Mouse (Mus musculus) gastrocnemius, postnatal 4 days (tissue): ENCODE data around the gene Dock1. TPM values are rescaled to one million over a fixed set of nuclear protein-coding genes. Genes with fewer than 3 reads are reported as not detected.

Experiments used
- DNase-seq, 2 experiments: peaks; one replicate each; pipeline ENCODE4 v3.0.0; 2021 to 2022; ENCODE audit warnings: low spot score in 2 of 2, mixed read lengths in 2 of 2
- total RNA-seq, 2 experiments: library from RNA; stranded (reverse); gene quantifications; 2 replicates each; pipeline ENCODE4 v1.2.3; 2021

Gene Dock1
- total RNA-seq, 2 experiments from 2014 or later, result 42.9 to 44.8 TPM

GRCm38 (mm10) chr7:135134619-135135018 is 464.2 kb downstream of the Dock1 start:
- no peak for DNase-seq

- DNase-seq, result no peak
Observed at GRCm38 (mm10) chr7:135139153-135139612, 468.7 kb downstream of the Dock1 start.

- DNase-seq, result no peak
Observed at GRCm38 (mm10) chr7:135144731-135145130, 474.3 kb downstream of the Dock1 start.

DNA sequence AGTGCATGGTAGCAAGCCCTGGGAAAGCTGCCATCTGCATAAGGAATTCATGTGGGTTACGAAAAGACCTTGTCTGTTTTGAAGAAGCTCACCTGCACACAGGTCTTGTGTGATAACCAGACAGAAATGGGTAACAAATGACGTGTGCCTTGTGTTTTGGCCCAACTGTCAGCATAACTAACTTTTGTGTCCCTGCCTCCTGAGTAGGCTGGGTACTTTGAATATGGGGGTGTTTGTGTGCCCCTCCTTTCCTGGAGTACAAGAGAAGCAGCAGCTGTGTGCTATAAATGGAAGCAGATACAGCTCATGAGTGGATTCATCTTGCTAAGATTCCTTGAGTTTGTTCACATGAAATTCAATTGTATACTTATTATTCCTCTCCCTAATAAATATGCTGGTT is 480.5 kb downstream of the Dock1 start:
- DNase-seq, result no peak

- no peak for DNase-seq
Observed at GRCm38 (mm10) chr7:135157571-135157970, 487.1 kb downstream of the Dock1 start.

GRCm38 (mm10) chr7:135158381-135158780 is 487.9 kb downstream of the Dock1 start:
- DNase-seq, result no peak

GRCm38 (mm10) chr7:135159606-135160005 is 489.2 kb downstream of the Dock1 start:
- DNase-seq, result no peak

GRCm38 (mm10) chr7:135165155-135165554 is 494.7 kb downstream of the Dock1 start:
- peak in 1 of 2 experiments; percentile 50 for DNase-seq

DNA sequence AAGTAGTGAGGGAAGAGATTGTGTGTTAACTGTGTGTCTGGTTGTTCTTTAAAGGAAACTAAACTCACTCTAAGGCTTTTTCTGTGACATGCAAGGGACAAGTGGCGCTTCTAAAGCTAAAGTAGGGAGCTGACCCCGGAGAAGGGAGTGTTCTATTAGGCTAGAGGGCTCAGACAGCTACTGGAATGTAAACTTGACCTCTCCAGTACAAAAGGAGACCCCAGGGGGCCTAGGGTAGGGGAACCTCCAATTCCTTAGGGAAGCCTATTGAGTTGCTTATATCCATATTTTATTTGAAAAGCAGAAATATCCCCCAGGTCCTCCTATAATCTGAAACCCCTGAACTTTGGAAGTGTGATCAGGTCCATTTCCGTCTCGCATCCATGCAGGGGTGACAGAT is 499.5 kb downstream of the Dock1 start:
- DNase-seq, result no peak

GRCm38 (mm10) chr7:135172219-135172618 is 501.8 kb downstream of the Dock1 start:
- no peak for DNase-seq

DNA sequence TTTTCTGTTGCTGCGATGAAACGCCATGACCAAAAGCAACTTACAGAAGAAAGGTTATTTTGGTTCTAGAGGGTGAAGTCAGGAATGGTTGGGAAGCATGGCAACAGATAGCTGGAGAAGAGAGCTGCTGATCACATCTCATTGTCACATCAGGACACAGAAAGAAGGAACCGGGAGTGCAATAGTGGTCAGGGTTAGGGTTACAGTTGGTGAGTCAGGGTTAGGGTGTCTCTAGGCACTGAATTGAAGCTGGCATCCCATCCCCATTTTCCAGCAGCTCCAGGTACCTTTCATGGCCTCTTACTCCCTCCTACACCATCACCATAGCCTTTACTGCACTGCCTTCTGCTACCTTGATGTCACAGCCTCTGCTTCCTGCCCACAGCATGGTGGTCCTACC is 523.7 kb downstream of the Dock1 start:
- no peak for DNase-seq

DNA sequence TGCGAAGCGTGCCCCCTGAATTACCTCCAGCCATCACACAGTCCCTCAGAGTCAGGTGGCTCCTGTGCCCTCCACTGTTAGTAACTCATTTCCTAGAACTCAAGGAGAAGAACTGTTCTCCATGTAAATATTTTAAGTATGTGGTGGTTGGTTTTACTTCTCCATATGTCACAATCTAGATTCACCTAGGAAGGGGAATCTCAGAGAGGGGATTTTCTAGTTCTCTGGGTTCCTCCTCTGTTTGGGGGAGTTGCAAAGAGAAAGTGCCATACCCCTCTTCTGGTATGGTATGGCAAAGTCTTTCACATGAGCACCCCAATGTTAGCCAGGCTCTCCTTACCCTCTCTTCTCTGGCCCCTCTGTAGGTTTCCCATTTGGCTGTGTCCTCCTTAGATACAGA is 525.2 kb downstream of the Dock1 start:
- DNase-seq, result no peak

DNA sequence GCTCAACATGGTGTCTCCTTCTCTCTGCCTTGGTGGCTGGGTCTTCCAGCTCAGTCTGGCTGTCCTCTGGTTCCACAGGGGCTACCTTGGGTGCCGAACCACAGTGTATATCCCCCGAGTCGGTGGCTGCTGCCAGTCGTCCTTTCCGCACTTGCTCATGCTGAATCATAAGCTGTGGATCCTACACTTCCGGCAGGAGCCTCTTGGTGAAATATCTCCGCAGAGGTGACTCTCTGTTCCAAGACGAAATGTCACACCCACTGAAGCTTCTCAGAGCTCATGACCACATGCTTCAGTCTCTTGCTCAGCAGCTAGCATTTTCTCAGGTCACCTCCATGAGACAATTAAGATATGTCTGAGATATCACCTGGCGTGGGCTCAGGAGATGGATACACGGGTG is 526.4 kb downstream of the Dock1 start:
- no peak for DNase-seq

- DNase-seq, result no peak
Observed at GRCm38 (mm10) chr7:135203920-135204319, 533.5 kb downstream of the Dock1 start.

- no peak for DNase-seq
Observed at GRCm38 (mm10) chr7:135205111-135205510, 534.7 kb downstream of the Dock1 start.

GRCm38 (mm10) chr7:135208947-135209567 is 538.6 kb downstream of the Dock1 start:
- no peak for DNase-seq

- DNase-seq, result no peak
Observed at GRCm38 (mm10) chr7:135210296-135210695, 539.8 kb downstream of the Dock1 start.

- DNase-seq, result no peak
Observed at GRCm38 (mm10) chr7:135210831-135211230, 540.4 kb downstream of the Dock1 start.

DNA sequence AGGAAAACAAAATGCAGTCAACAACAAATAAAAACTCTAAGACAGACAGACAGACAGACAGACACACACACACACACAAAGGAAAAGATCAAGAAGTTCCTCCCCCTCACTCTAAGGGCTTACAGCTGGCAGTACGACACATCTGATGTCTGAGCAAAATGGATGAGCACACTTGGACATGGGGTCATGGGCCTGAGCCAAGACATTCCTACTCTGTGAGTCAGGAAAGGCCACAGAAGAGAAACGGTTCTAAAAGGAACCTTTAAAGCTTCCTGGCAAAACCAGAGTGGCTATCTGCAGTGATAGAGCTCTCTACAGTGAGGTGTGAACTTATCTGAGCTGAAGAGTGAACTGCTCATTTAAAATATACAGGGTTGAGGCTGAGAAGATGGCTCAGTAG is 542.1 kb downstream of the Dock1 start:
- DNase-seq, result peak; percentile 30 to 70

DNA sequence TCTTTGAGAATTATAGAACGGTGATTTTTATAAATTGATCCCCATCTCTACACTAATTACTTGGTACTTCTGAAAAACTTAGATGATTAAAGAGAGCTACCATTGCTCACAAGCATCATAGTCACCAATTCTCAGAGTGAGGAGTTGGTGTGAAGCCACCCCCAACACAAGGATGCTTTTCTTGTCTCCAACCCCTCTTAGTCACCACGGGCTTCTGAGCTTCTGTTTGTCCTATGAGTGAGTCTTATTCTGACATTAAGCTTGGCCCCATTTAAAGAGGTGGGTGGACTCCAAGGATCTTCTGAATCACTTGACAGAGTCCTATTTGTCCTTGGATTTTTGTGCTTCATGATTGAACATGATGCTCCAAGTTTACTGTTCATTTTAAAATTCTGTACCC is 551.0 kb downstream of the Dock1 start:
- no peak for DNase-seq
